ENCODE assay signal across 8 mouse cellular contexts in genomic region chr10:80033511-80034391, GRCm38 (mm10). TPM values are rescaled to one million over a fixed set of nuclear protein-coding genes. Genes with fewer than 3 reads are reported as not detected.
DNase-seq lines count a peak whose midpoint lies in the region; ATAC-seq and TF ChIP-seq lines count a peak whose summit lies in the region.

No protein-coding gene starts in this region.

- H3K27ac ChIP-seq in lung, embryonic 14.5 days (ENCODE audit: low read depth) = peak overlapping the region; percentile 54; the same call in 1 of the 2 replicates
- peak overlapping the region; percentile 59 for H3K27ac ChIP-seq in stomach, embryonic 14.5 days (ENCODE audit: low read length)

- no peak overlapping the region for H3K4me3 ChIP-seq in lung, embryonic 14.5 days (ENCODE audit: low read depth, low read length)
- no peak overlapping the region for H3K4me3 ChIP-seq in stomach, embryonic 14.5 days (ENCODE audit: low read depth, low read length)

- CTCF ChIA-PET in Patski (lab: Charles Lee) = interaction anchor here (0.7 to 1.4 kb wide), 9 partner anchors 8 to 76 kb away, joined by 3 to 8 read pairs (median 4); partner anchors contain the start of gene Tmem259

- H3K4me1 ChIP-seq in lung, embryonic 14.5 days (ENCODE audit: insufficient read depth) = peaks cover 24% of the 10 kb centered on the region; the same call in 1 of the 2 replicates
- peaks cover 26% of the 10 kb centered on the region for H3K4me1 ChIP-seq in stomach, embryonic 14.5 days (ENCODE audit: control insufficient read depth, insufficient read depth, low read length)

- POLR2A ChIA-PET in Patski (lab: Charles Lee) = interaction anchor here (0.7 to 3.5 kb wide), 5 partner anchors 12 to 34 kb away, joined by 3 to 14 read pairs (median 4); partner anchors contain the start of gene Gpx4

- H3K9ac ChIP-seq in lung, embryonic 14.5 days = peak overlapping the region; percentile 0; the same call in 1 of the 2 replicates
- no peak overlapping the region for H3K9ac ChIP-seq in stomach, embryonic 14.5 days (replicated peaks; ENCODE audit: low read depth, low read length)

- ATAC-seq in Patski = peak; percentile 72
- ATAC-seq in erythroblast, adult 5-6 weeks (replicated peaks; ENCODE audit: low FRiP score, poor library complexity, severe bottlenecking) = peak; percentile 23; the same call in 1 of the 2 replicates
- peak; percentile 32; the same call in 1 of the 2 replicates for ATAC-seq in lung, embryonic 14.5 days (ENCODE audit: insufficient read depth)
- ATAC-seq in stomach, embryonic 14.5 days (ENCODE audit: insufficient number of reproducible peaks, insufficient read depth, low FRiP score, low read depth) = peak; percentile 19; the same call in 1 of the 2 replicates

- H3K27me3 ChIP-seq in Patski = no peaks in the 10 kb centered on the region
- no peaks in the 10 kb centered on the region for H3K27me3 ChIP-seq in lung, embryonic 14.5 days (ENCODE audit: insufficient read depth, low read length)
- no peaks in the 10 kb centered on the region for H3K27me3 ChIP-seq in stomach, embryonic 14.5 days (ENCODE audit: control insufficient read depth, insufficient read depth, low read length)

- H3K9me3 ChIP-seq in lung, embryonic 14.5 days (ENCODE audit: low read depth, low read length) = no peaks in the 10 kb centered on the region
- H3K9me3 ChIP-seq in stomach, embryonic 14.5 days (ENCODE audit: control insufficient read depth, low read depth, low read length) = no peaks in the 10 kb centered on the region

- 28% methylated on average over 9 of the region's 9 CpGs for WGBS in lung, embryonic 14.5 days
- 26% methylated on average over 9 of the region's 9 CpGs for WGBS in stomach, embryonic 14.5 days

- in situ Hi-C loops in Patski (cut with MboI; ENCODE audit: low pct_unique_long_range_greater_than_20kb) = no loop called here

- no peak for TF ChIP-seq CTCF in Patski (IDR thresholded peaks at IDR 0.05)
- peak; percentile 66 for TF ChIP-seq CTCF in lung, embryonic 14.5 days (IDR thresholded peaks at IDR 0.05; ENCODE audit: low read depth)

- no peak overlapping the region for H3K4me2 ChIP-seq in lung, embryonic 14.5 days
- H3K4me2 ChIP-seq in stomach, embryonic 14.5 days (replicated peaks; ENCODE audit: low read depth, low read length) = no peak overlapping the region

- peaks cover 55% of the 10 kb centered on the region for H3K36me3 ChIP-seq in lung, embryonic 14.5 days (ENCODE audit: insufficient read depth)
- H3K36me3 ChIP-seq in stomach, embryonic 14.5 days (ENCODE audit: control insufficient read depth, insufficient read depth, low read length) = peaks cover 38% of the 10 kb centered on the region

- intact Hi-C loops in left cerebral cortex, postnatal 14 days (cut with DNase I) = loop anchor here (2.0 kb wide), 1 partner anchor 47 kb away; no protein-coding TSS in a partner anchor

- DNase-seq in left cerebral cortex, postnatal 14 days (ENCODE audit: low spot score in 2 of 2) = peak; percentile 32 to 45
- no peak for DNase-seq in left cerebral cortex, adult 9 months (ENCODE audit: low spot score in 2 of 2)
- DNase-seq in Patski (ENCODE audit: low read depth, low spot score) = no peak
- DNase-seq in kidney, adult 11 months = peak; percentile 53
- DNase-seq in lung, embryonic 14.5 days = peak; percentile 77
- DNase-seq in gastrocnemius, postnatal 4 days (ENCODE audit: low spot score in 2 of 2) = no peak

RNA-seq across cellular contexts. Expression of gene Polr2e, which starts 5.8 kb away (rescaled TPM):
- 10 to 100 TPM; 66.9 to 68.9 TPM for total RNA-seq in left cerebral cortex, postnatal 14 days (2021)
- polyA plus RNA-seq in Patski (2021) = 146 TPM
- 23.6 and 33.4 TPM in 2 replicates for total RNA-seq in erythroblast, adult 5-6 weeks (2015; ENCODE audit: low replicate concordance)
- 4.5 and 9.9 TPM in 2 replicates for total RNA-seq in erythroblast, adult 5-6 weeks (2017; ENCODE audit: low replicate concordance)
- 240 and 258 TPM in 2 replicates for polyA plus RNA-seq in lung, embryonic 14.5 days (2014; fragmentation: Nextera tagmentation; extraction: Ambion mirVana)
- 220 TPM in 2 replicates for polyA plus RNA-seq in stomach, embryonic 14.5 days (2014; fragmentation: Nextera tagmentation; extraction: Ambion mirVana)
- total RNA-seq in gastrocnemius, postnatal 4 days (2021) = 10 to 100 TPM; 77.3 to 77.7 TPM

RNA-seq across cellular contexts. Expression of gene Gpx4, which starts 13.2 kb away (rescaled TPM):
- 100 to 1,000 TPM; 462 to 482 TPM for total RNA-seq in left cerebral cortex, postnatal 14 days (2021)
- polyA plus RNA-seq in Patski (2021) = 916 TPM
- total RNA-seq in erythroblast, adult 5-6 weeks (2015; ENCODE audit: low replicate concordance) = 108 and 169 TPM in 2 replicates
- total RNA-seq in erythroblast, adult 5-6 weeks (2017; ENCODE audit: low replicate concordance) = 96.3 and 123 TPM in 2 replicates
- 471 and 474 TPM in 2 replicates for polyA plus RNA-seq in lung, embryonic 14.5 days (2014; fragmentation: Nextera tagmentation; extraction: Ambion mirVana)
- 434 and 466 TPM in 2 replicates for polyA plus RNA-seq in stomach, embryonic 14.5 days (2014; fragmentation: Nextera tagmentation; extraction: Ambion mirVana)
- total RNA-seq in gastrocnemius, postnatal 4 days (2021) = 100 to 1,000 TPM; 339 to 434 TPM

RNA-seq across cellular contexts. Expression of gene Arhgap45, which starts 17.3 kb away (rescaled TPM):
- 1 to 10 TPM; 3.3 to 4.0 TPM for total RNA-seq in left cerebral cortex, postnatal 14 days (2021)
- polyA plus RNA-seq in Patski (2021) = 0.85 TPM
- 23.1 and 31.6 TPM in 2 replicates for total RNA-seq in erythroblast, adult 5-6 weeks (2015; ENCODE audit: low replicate concordance)
- 28.6 and 35.8 TPM in 2 replicates for total RNA-seq in erythroblast, adult 5-6 weeks (2017; ENCODE audit: low replicate concordance)
- polyA plus RNA-seq in lung, embryonic 14.5 days (2014; fragmentation: Nextera tagmentation; extraction: Ambion mirVana) = 11.2 and 13.2 TPM in 2 replicates
- 5.1 and 5.7 TPM in 2 replicates for polyA plus RNA-seq in stomach, embryonic 14.5 days (2014; fragmentation: Nextera tagmentation; extraction: Ambion mirVana)
- total RNA-seq in gastrocnemius, postnatal 4 days (2021) = 1 to 10 TPM; 4.0 to 4.7 TPM

RNA-seq across cellular contexts. Expression of gene Abca7, which starts 37.5 kb away (rescaled TPM):
- 10 to 100 TPM; 10.9 TPM for total RNA-seq in left cerebral cortex, postnatal 14 days (2021)
- 19.9 TPM for polyA plus RNA-seq in Patski (2021)
- total RNA-seq in erythroblast, adult 5-6 weeks (2015; ENCODE audit: low replicate concordance) = 14.4 and 18.2 TPM in 2 replicates
- 19.4 and 27.7 TPM in 2 replicates for total RNA-seq in erythroblast, adult 5-6 weeks (2017; ENCODE audit: low replicate concordance)
- 3.0 and 3.5 TPM in 2 replicates for polyA plus RNA-seq in lung, embryonic 14.5 days (2014; fragmentation: Nextera tagmentation; extraction: Ambion mirVana)
- 3.2 and 3.6 TPM in 2 replicates for polyA plus RNA-seq in stomach, embryonic 14.5 days (2014; fragmentation: Nextera tagmentation; extraction: Ambion mirVana)
- 1 to 10 TPM; 4.8 to 4.9 TPM for total RNA-seq in gastrocnemius, postnatal 4 days (2021)

RNA-seq across cellular contexts. Expression of gene Cnn2, which starts 45.4 kb away (rescaled TPM):
- total RNA-seq in left cerebral cortex, postnatal 14 days (2021) = 10 to 100 TPM in 1 of 2 experiments, 1 to 10 TPM in 1; 9.5 to 11.9 TPM
- 393 TPM for polyA plus RNA-seq in Patski (2021)
- 33.8 and 46.6 TPM in 2 replicates for total RNA-seq in erythroblast, adult 5-6 weeks (2015; ENCODE audit: low replicate concordance)
- total RNA-seq in erythroblast, adult 5-6 weeks (2017; ENCODE audit: low replicate concordance) = 30.0 and 73.0 TPM in 2 replicates
- 354 and 364 TPM in 2 replicates for polyA plus RNA-seq in lung, embryonic 14.5 days (2014; fragmentation: Nextera tagmentation; extraction: Ambion mirVana)
- polyA plus RNA-seq in stomach, embryonic 14.5 days (2014; fragmentation: Nextera tagmentation; extraction: Ambion mirVana) = 397 and 424 TPM in 2 replicates
- 10 to 100 TPM; 51.0 to 55.0 TPM for total RNA-seq in gastrocnemius, postnatal 4 days (2021)

Comparison
In these comparisons a context has a peak if more than half of its experiments do, and no peak if none do; other contexts are left out.
1. DNase-seq: peak in left cerebral cortex, postnatal 14 days (2 of 2), kidney, adult 11 months (single experiment) and lung, embryonic 14.5 days (single experiment); none in left cerebral cortex, adult 9 months (0 of 2), Patski (single experiment) and gastrocnemius, postnatal 4 days (0 of 2).
2. ATAC-seq: peak in every context shown above with its lines; median percentile 72 in Patski; 32 in lung, embryonic 14.5 days; 23 in erythroblast, adult 5-6 weeks; 19 in stomach, embryonic 14.5 days.
3. RNA of gene Arhgap45, which starts 17.3 kb away (total RNA-seq): 23.1 to 35.8 TPM in erythroblast, adult 5-6 weeks; 4.0 to 4.7 TPM in gastrocnemius, postnatal 4 days and 3.3 to 4.0 TPM in left cerebral cortex, postnatal 14 days; every median in the first group is over 4 times any median in the second.